Mouse (Mus musculus) midbrain, postnatal 0 days (tissue): ENCODE results near the gene Ubiad1. TPM values are rescaled to one million over a fixed set of nuclear protein-coding genes. Genes with fewer than 3 reads are reported as not detected.

ENCODE experiments used
- ATAC-seq: fragments of 200-750 bp; cut with Nextera tagmentation; 2 replicates; pipeline ENCODE4 v1.8.0; 2017; ENCODE audit warnings: moderate number of reproducible peaks, mild to moderate bottlenecking, moderate TSS enrichment, moderate library complexity; ENCODE audit not compliant: low FRiP score
- DNase-seq: peaks from one replicate; pipeline ENCODE4 v3.0.0-alpha.2; 2015; ENCODE audit warnings: low spot score
- H3K27ac ChIP-seq: fragments of 300-500 bp; sonication (generic); 2 replicates; pipeline ENCODE4 v1.5.1; 2014; ENCODE audit warnings: low read depth, mild to moderate bottlenecking, low read length, mixed read lengths
- H3K27me3 ChIP-seq: fragments of 300-500 bp; sonication (generic); 2 replicates; pipeline ENCODE4 v1.6.1; 2014; ENCODE audit warnings: low read length, control low read depth, mixed read lengths; ENCODE audit not compliant: insufficient read depth
- H3K36me3 ChIP-seq: fragments of 300-500 bp; sonication (generic); 2 replicates; pipeline ENCODE4 v1.6.1; 2014; ENCODE audit warnings: low read length, control low read depth, mixed read lengths; ENCODE audit not compliant: insufficient read depth
- H3K4me1 ChIP-seq: fragments of 300-500 bp; sonication (generic); 2 replicates; pipeline ENCODE4 v1.6.1; 2014; ENCODE audit warnings: mild to moderate bottlenecking, control low read depth, antibody characterized with exemption, low read length, mixed read lengths; ENCODE audit not compliant: insufficient read depth
- H3K4me2 ChIP-seq: fragments of 300-500 bp; sonication (generic); 2 replicates; pipeline ENCODE4 v1.6.1; 2014; ENCODE audit warnings: low read depth, mild to moderate bottlenecking, low read length, mixed read lengths; ENCODE audit not compliant: poor library complexity, severe bottlenecking
- H3K4me3 ChIP-seq: fragments of 300-500 bp; sonication (generic); 2 replicates; pipeline ENCODE4 v1.5.1; 2014; ENCODE audit warnings: low read depth, mild to moderate bottlenecking, low read length, moderate library complexity
- H3K9ac ChIP-seq: fragments of 300-500 bp; sonication (generic); replicated peaks from 2 replicates; pipeline ENCODE4 v1.6.1; 2014; ENCODE audit warnings: mild to moderate bottlenecking, low read length, moderate library complexity, mixed read lengths; ENCODE audit not compliant: poor library complexity, severe bottlenecking
- H3K9me3 ChIP-seq: fragments of 300-500 bp; sonication (generic); 2 replicates; pipeline ENCODE4 v1.6.1; 2016; ENCODE audit warnings: low read length, control low read depth
- CTCF ChIP-seq: IDR thresholded peaks from 2 replicates; pipeline ENCODE4 v1.5.1; 2016; ENCODE audit warnings: antibody characterized with exemption, mild to moderate bottlenecking
- WGBS: fragments of 180-500 bp; shearing (Covaris S2); extraction: QIAGEN DNeasy Blood & Tissue Kit; methylation state at CpG from one replicate; pipeline ENCODE4 v1.1.7; 2014; 5-methylcytosine and 5-hydroxymethylcytosine counted together
- polyA plus RNA-seq: library from polyadenylated mRNA; unstranded; fragments of >200 nt; fragmentation: Nextera tagmentation; extraction: Ambion mirVana; gene quantifications from 2 replicates; pipeline ENCODE4 v1.2.1, GENCODE M21; 2015
- total RNA-seq: library from RNA; depleted of rRNA; stranded (reverse); fragments of >200 nt; gene quantifications from 2 replicates; pipeline ENCODE4 v1.2.3, GENCODE M21; 2014

The Ubiad1 gene
- total and polyA plus RNA-seq, 2 experiments from 2014 or later: 12.7 to 19.8 TPM

DNA sequence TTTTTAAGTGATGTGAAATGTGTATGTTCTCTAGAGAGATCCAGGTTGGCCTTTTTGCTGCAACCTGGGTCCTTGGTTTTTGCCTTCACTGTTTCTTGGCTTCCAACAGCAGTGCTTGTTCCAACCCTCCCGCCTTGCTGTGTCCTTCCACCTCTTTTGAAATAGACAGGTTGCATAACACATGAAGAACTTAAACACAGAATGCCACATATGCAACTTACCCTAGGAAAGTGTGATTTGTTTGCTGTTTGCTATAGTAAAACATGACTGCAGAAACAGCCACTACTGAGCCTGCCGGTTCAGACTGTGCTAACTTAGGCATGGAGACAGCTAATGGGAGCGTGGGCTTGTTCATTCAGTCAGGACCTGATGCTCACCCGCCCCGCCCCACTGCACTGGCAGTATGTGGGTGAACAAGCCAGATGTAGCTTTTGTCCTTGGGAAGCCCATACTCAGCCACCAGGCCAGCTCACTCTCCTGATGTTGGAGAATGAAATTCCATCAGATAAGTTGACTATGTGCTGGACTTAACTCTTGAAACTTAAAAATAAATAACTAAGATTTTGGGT, 22.0 kb upstream of the Ubiad1 start:
- no peak overlapping the region for H3K4me3 ChIP-seq
- DNase-seq (no peak), ATAC-seq (no peak)
- no peak overlapping the region for H3K9ac ChIP-seq
- H3K27me3 ChIP-seq: no peaks in the 10 kb centered on the region
- H3K4me1 ChIP-seq: no peaks in the 10 kb centered on the region
- H3K27ac ChIP-seq: no peak overlapping the region
- H3K4me2 ChIP-seq: no peak overlapping the region
- no peaks in the 10 kb centered on the region for H3K9me3 ChIP-seq
- peaks cover 87% of the 10 kb centered on the region for H3K36me3 ChIP-seq
- no peak for TF ChIP-seq CTCF
- WGBS: 95% methylated on average over 5 of the region's 5 CpGs

DNA sequence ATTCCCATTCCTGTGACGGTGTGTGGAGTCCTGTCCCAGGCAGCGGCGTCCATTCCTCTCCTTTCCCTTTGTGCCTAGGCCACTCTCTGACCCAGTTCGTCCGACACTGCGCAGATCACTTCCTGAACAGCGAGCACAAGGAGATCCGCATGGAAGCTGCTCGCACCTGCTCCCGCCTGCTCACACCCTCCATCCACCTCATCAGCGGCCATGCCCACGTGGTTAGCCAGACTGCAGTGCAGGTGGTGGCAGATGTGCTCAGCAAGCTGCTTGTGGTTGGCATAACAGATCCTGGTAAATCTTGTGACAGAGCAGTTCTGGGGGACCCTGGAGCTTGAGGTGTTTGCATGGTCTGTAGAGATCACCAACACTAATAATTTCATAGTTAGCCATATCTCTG, 20.3 kb upstream of the Ubiad1 start:
- no peak for DNase-seq

DNA sequence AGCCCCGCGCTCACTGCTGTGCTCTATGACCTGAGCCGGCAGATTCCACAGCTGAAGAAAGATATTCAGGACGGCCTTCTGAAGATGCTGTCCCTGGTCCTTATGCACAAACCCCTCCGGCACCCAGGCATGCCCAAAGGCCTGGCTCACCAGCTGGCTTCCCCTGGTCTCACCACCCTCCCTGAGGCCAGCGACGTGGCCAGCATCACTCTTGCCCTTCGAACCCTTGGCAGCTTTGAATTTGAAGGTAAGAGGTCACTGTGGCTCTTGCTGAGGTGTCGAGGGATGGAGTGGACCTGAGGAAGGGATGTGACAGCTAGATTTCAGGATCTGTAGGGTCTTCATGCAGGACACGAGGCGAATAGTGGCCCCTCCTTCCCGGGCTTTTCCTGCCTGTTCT, 19.7 kb upstream of the Ubiad1 start:
- WGBS: 95% methylated on average over 12 of the region's 12 CpGs

More for the DNA sequence above, 20.3 kb upstream of the Ubiad1 start:
- no peak for TF ChIP-seq CTCF
- WGBS: 95% methylated on average over 12 of the region's 12 CpGs
- Histone ChIP-seq H3K4me1 (no peaks in the 10 kb centered on the region), H3K36me3 (peaks cover 80% of the 10 kb centered on the region), H3K4me3 (no peak overlapping the region), H3K27ac (no peak overlapping the region), H3K9me3 (no peaks in the 10 kb centered on the region), H3K27me3 (no peaks in the 10 kb centered on the region), H3K4me2 (no peak overlapping the region), H3K9ac (no peak overlapping the region)
- no peak for ATAC-seq

GRCm38 (mm10) chr4:148463208-148463960, 18.8 kb upstream of the Ubiad1 start:
- DNase-seq (peak; percentile 56), ATAC-seq (peak; percentile 32; the same call in 1 of the 2 replicates)
- H3K4me3 ChIP-seq: no peak overlapping the region
- no peak overlapping the region for H3K9ac ChIP-seq
- no peak overlapping the region for H3K4me2 ChIP-seq
- H3K36me3 ChIP-seq: peaks cover 80% of the 10 kb centered on the region
- WGBS: 65% methylated on average over 14 of the region's 14 CpGs
- H3K27me3 ChIP-seq: no peaks in the 10 kb centered on the region
- no peaks in the 10 kb centered on the region for H3K4me1 ChIP-seq
- no peak overlapping the region for H3K27ac ChIP-seq
- no peaks in the 10 kb centered on the region for H3K9me3 ChIP-seq
- TF ChIP-seq CTCF: peak; percentile 74

More for the DNA sequence above, 19.7 kb upstream of the Ubiad1 start:
- ATAC-seq (no peak), DNase-seq (no peak)
- peaks cover 80% of the 10 kb centered on the region for H3K36me3 ChIP-seq
- no peak overlapping the region for H3K9ac ChIP-seq
- no peaks in the 10 kb centered on the region for H3K27me3 ChIP-seq
- H3K9me3 ChIP-seq: no peaks in the 10 kb centered on the region
- no peak overlapping the region for H3K4me2 ChIP-seq
- no peak overlapping the region for H3K4me3 ChIP-seq
- TF ChIP-seq CTCF: no peak
- H3K27ac ChIP-seq: no peak overlapping the region
- no peaks in the 10 kb centered on the region for H3K4me1 ChIP-seq

DNA sequence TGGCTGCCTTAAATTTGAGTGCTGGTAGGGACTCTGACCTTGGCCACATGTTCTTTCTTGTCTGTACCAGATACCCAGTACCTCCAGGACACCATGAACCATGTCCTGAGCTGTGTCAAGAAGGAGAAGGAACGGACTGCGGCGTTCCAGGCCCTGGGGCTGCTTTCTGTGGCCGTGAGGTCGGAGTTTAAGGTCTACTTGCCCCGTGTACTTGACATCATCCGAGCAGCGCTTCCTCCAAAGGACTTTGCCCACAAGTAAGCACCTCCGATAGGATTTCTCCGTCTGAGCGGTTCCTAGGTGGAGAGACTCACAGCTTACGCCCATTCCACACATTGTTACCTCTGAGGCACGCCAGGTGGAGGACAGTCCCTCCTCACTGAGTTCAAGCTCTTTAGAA, 18.1 kb upstream of the Ubiad1 start:
- DNase-seq (no peak), ATAC-seq (no peak)
- Histone ChIP-seq H3K4me2 (no peak overlapping the region), H3K9me3 (no peaks in the 10 kb centered on the region), H3K9ac (no peak overlapping the region), H3K27ac (no peak overlapping the region), H3K4me3 (no peak overlapping the region), H3K4me1 (no peaks in the 10 kb centered on the region), H3K36me3 (peaks cover 80% of the 10 kb centered on the region), H3K27me3 (no peaks in the 10 kb centered on the region)
- 92% methylated on average over 13 of the region's 13 CpGs for WGBS
- no peak for TF ChIP-seq CTCF

GRCm38 (mm10) chr4:148461772-148462171, 17.2 kb upstream of the Ubiad1 start:
- TF ChIP-seq CTCF: peak; percentile 34
- 81% methylated on average over 4 of the region's 4 CpGs for WGBS
- ATAC-seq: no peak
- no peak for DNase-seq
- peaks cover 83% of the 10 kb centered on the region for H3K36me3 ChIP-seq
- no peak overlapping the region for H3K4me3 ChIP-seq
- H3K4me2 ChIP-seq: no peak overlapping the region
- no peak overlapping the region for H3K27ac ChIP-seq
- H3K27me3 ChIP-seq: no peaks in the 10 kb centered on the region
- no peaks in the 10 kb centered on the region for H3K9me3 ChIP-seq
- no peak overlapping the region for H3K9ac ChIP-seq
- H3K4me1 ChIP-seq: no peaks in the 10 kb centered on the region
